Mouse (Mus musculus) stomach, postnatal 0 days (tissue): ENCODE data around the gene Trim29. TPM values are rescaled to one million over a fixed set of nuclear protein-coding genes. Genes with fewer than 3 reads are reported as not detected.
A peak's percentile ranks its signal among the peaks of the same experiment; 100 is the strongest.

Source experiments
- ATAC-seq: fragments of 200-750 bp; cut with Nextera tagmentation; 2 replicates; pipeline ENCODE4 v1.8.0; 2017; ENCODE audit not compliant: low FRiP score, low TSS enrichment
- DNase-seq: peaks from one replicate; pipeline ENCODE4 v3.0.0-alpha.2; 2016; ENCODE audit warnings: low spot score
- H3K27ac ChIP-seq: fragments of 300-500 bp; sonication (generic); replicated peaks from 2 replicates; pipeline ENCODE4 v1.5.1; 2014; ENCODE audit warnings: mild to moderate bottlenecking, control low read depth
- H3K27me3 ChIP-seq: fragments of 300-500 bp; sonication (generic); 2 replicates; pipeline ENCODE4 v1.6.1; 2014; ENCODE audit warnings: low read length; ENCODE audit not compliant: control insufficient read depth, insufficient read depth
- H3K36me3 ChIP-seq: fragments of 300-500 bp; sonication (generic); 2 replicates; pipeline ENCODE4 v1.6.1; 2014; ENCODE audit warnings: low read length, mixed read lengths; ENCODE audit not compliant: control insufficient read depth, insufficient read depth
- H3K4me1 ChIP-seq: fragments of 300-500 bp; sonication (generic); replicated peaks from 2 replicates; pipeline ENCODE4 v1.6.1; 2014; ENCODE audit warnings: antibody characterized with exemption; ENCODE audit not compliant: control insufficient read depth, insufficient read depth
- H3K4me2 ChIP-seq: fragments of 300-500 bp; sonication (generic); replicated peaks from 2 replicates; pipeline ENCODE4 v1.6.1; 2014; ENCODE audit warnings: low read depth, mild to moderate bottlenecking, control low read depth, moderate library complexity
- H3K4me3 ChIP-seq: fragments of 300-500 bp; sonication (generic); 2 replicates; pipeline ENCODE4 v1.5.1; 2014; ENCODE audit warnings: low read depth, low read length, control low read depth
- H3K9ac ChIP-seq: fragments of 300-500 bp; sonication (generic); 2 replicates; pipeline ENCODE4 v1.6.1; 2014; ENCODE audit warnings: mild to moderate bottlenecking, low read length, control low read depth, mixed read lengths
- H3K9me3 ChIP-seq: fragments of 300-500 bp; sonication (generic); 2 replicates; pipeline ENCODE4 v1.6.1; 2016; ENCODE audit warnings: low read length; ENCODE audit not compliant: control insufficient read depth
- CTCF ChIP-seq: IDR thresholded peaks from 2 replicates; pipeline ENCODE4 v1.5.1; 2016; ENCODE audit warnings: antibody characterized with exemption, low read depth, mild to moderate bottlenecking, moderate library complexity
- EP300 ChIP-seq: optimal IDR thresholded peaks from 2 replicates; pipeline ENCODE3; 2016; ENCODE audit warnings: antibody characterized with exemption
- WGBS: fragments of 180-500 bp; shearing (Covaris S2); extraction: QIAGEN DNeasy Blood & Tissue Kit; methylation state at CpG from one replicate; pipeline ENCODE4 v1.1.7; 2014; 5-methylcytosine and 5-hydroxymethylcytosine counted together
- polyA plus RNA-seq: library from polyadenylated mRNA; unstranded; fragments of >200 nt; fragmentation: Nextera tagmentation; extraction: Ambion mirVana; gene quantifications from 2 replicates; pipeline ENCODE4 v1.2.1, GENCODE M21; 2015

Gene Trim29
- polyA plus RNA-seq, 1 experiment from 2014 or later = 71.2 TPM

DNA sequence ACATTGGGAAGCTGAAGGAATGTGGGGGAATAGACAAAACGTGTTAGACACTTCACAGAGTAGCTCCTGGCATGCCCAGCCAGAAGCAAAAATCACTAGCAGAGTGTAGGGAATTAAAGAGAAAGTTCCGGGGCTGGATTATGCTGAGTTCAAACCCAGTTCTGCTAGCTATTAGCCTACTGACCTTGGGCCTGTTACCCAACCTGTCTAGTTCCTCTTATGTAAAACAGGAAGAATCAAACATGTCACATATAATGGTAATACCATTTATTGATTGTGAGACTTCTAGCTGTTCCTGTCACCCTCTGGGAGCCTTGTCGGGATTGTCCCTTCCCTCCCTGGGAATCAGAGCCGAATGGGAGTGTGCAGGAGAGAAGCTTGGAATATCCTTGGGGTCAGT, 7.7 kb upstream of the Trim29 start:
- Histone ChIP-seq H3K4me3 (no peak overlapping the region), H3K9me3 (no peaks in the 10 kb centered on the region), H3K36me3 (no peaks in the 10 kb centered on the region), H3K27ac (no peak overlapping the region), H3K4me1 (no peaks in the 10 kb centered on the region), H3K9ac (no peak overlapping the region), H3K4me2 (no peak overlapping the region), H3K27me3 (no peaks in the 10 kb centered on the region)
- TF ChIP-seq CTCF (no peak), EP300 (no peak)
- no peak for ATAC-seq
- no peak for DNase-seq
- WGBS = 64% methylated on average over 4 of the region's 4 CpGs

DNA sequence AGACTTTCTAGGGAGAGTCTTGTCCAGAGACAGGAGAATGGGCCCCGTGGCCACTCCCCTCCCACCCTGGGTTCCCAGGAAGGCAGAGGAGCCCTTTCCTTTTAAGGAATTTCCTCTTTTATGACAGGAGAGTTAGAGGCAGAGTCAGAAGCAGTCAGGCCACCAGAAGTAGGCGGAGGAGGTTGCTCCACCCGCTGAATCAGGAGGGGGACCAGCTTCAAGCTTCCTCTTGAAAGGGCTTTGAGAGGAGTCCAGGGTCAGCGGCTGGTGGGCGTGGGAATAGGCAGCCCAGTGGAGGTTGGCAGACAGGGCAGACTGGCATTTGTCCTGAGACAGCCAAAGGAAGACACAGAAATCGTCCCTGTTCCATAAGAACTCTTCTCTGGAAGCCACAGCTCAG, 4.8 kb upstream of the Trim29 start:
- no peak for ATAC-seq
- TF ChIP-seq EP300 = no peak
- TF ChIP-seq CTCF = no peak
- H3K27ac ChIP-seq = no peak overlapping the region

DNA sequence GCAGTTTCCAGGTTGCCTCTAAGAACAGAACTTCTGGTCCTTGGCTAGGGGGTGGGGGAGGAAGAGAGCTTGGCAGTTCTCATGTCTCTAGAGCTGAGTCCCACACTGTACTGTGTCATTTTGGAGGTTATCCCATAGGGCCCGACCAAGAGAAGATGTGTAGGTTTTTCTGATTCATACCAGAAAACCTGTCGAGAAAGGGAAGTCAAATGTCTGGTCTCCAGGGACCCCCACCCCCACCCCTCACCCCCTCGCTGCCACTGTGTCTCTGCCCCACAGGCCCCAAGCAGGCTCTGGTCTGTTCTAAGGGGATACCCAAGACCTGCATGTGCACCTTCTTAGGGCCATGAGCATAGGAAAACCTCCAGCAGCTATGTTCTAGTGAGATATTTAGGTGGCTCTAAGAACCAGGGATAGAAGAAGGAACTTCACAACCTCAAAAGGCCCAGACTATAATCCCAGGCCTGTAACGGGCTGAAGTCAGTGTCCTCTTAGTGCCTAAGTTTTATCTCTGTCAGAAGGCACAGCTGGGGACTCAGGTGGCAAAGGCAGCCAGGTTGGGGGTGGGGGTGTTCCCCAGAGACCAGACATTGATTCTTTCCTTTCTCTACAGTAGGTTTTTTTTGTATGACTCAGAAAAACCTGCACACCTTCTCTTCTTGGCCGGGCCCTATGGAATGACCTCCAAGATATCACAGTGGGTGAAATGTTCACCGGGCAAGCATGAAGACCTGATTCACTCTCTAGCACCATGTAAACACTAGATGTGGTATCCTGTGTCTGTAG, 1.4 kb upstream of the Trim29 start:
- no peak overlapping the region for H3K27ac ChIP-seq
- no peak overlapping the region for H3K9ac ChIP-seq
- H3K9me3 ChIP-seq = no peaks in the 10 kb centered on the region
- DNase-seq (no peak), ATAC-seq (no peak)
- H3K36me3 ChIP-seq = no peaks in the 10 kb centered on the region
- WGBS = 83% methylated on average over 6 of the region's 6 CpGs
- no peaks in the 10 kb centered on the region for H3K4me1 ChIP-seq
- no peak overlapping the region for H3K4me2 ChIP-seq
- H3K4me3 ChIP-seq = no peak overlapping the region
- H3K27me3 ChIP-seq = no peaks in the 10 kb centered on the region
- no peak for TF ChIP-seq CTCF
- TF ChIP-seq EP300 = no peak

More for the DNA sequence above, 4.8 kb upstream of the Trim29 start:
- Histone ChIP-seq H3K4me1 (no peaks in the 10 kb centered on the region), H3K4me3 (no peak overlapping the region), H3K36me3 (no peaks in the 10 kb centered on the region), H3K9ac (no peak overlapping the region), H3K27me3 (no peaks in the 10 kb centered on the region), H3K4me2 (no peak overlapping the region), H3K9me3 (no peaks in the 10 kb centered on the region)
- DNase-seq = no peak
- 35% methylated on average over 6 of the region's 6 CpGs for WGBS

DNA sequence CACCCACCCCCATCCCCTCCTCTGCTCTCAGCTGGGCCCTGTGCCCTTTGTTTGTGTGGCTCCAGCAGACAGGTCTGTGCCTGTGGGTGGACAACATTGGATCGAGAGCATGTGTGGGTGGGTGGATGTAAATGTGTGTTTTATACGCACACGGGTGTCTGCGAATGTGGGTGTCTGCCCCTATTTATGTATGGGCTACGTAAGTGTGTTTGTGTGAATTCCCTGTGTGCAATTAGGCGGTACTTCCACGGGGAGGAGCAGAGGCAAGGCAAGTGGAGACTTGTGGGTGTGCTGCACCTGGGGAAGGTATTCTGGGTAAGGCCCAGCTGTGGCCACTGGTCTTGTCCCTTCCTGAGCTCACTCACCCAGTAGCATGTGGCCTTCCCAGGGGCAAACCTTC, 1.5 kb downstream of the Trim29 start:
- Histone ChIP-seq H3K4me1 (no peaks in the 10 kb centered on the region), H3K4me2 (peak overlapping the region; percentile 36), H3K27ac (peak overlapping the region; percentile 81), H3K36me3 (no peaks in the 10 kb centered on the region), H3K4me3 (peak overlapping the region; percentile 35), H3K9me3 (no peaks in the 10 kb centered on the region), H3K9ac (peak overlapping the region; percentile 18), H3K27me3 (no peaks in the 10 kb centered on the region)
- ATAC-seq (peak; percentile 60; the same call in 1 of the 2 replicates), DNase-seq (peak; percentile 30)
- TF ChIP-seq CTCF (peak; percentile 52), EP300 (no peak)
- 70% methylated on average over 7 of the region's 7 CpGs for WGBS

DNA sequence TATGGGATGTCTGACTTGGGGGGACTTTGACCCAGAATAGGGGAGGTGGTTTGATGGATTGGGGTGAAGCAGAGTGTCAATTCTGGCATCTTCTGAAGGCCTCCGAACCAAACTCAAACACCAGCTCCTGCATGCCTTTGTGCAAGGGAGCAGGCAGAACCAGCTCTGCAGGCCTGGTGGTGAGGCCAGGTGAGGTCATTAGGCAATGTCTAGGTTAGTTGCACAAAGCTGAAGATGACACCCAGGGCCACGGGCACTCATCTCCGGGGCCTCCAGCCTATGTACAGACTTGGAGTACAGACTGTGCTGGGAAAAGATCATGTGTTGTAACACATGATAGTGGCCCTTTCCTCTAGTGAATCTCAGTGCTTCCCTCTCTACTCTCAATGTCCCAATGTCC, 3.2 kb downstream of the Trim29 start:
- peak overlapping the region; percentile 81 for H3K27ac ChIP-seq
- H3K4me2 ChIP-seq = peak overlapping the region; percentile 32
- no peaks in the 10 kb centered on the region for H3K36me3 ChIP-seq
- DNase-seq (no peak), ATAC-seq (no peak)
- no peaks in the 10 kb centered on the region for H3K27me3 ChIP-seq
- no peaks in the 10 kb centered on the region for H3K4me1 ChIP-seq
- TF ChIP-seq CTCF (no peak), EP300 (peak; percentile 83)
- H3K4me3 ChIP-seq = no peak overlapping the region
- 55% methylated on average over 3 of the region's 3 CpGs for WGBS
- no peak overlapping the region for H3K9ac ChIP-seq
- no peaks in the 10 kb centered on the region for H3K9me3 ChIP-seq

DNA sequence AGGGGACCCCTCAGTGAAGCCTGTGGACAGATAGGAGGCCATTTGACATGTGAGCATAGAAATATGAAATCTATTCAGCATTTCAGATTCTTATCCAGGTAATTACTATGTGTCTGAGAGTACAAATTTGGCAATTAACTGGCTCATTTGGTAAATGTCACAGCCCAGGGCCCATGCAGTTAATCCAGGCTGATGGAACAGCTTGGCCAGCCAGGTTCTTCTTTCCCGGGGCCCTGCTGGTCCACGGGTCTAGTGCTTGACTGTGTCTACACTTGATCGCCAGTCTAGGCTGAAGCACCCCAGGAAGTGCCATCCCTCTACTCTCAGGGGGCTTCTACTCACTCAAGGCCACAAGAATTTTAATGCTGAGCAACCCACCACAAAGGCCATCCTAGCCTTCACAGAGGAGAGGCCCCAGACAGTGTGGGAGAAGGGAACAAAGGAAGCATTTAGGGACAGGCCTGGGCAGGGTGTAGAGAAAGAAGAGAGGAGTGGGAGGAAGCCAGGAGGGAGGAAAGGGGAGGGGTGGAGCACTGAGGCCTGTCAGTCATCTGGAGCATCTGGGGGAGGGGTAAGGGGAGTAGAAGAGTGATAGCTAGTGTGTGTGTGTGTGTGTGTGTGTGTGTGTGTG, 4.8 kb downstream of the Trim29 start:
- Histone ChIP-seq H3K4me3 (no peak overlapping the region), H3K4me1 (no peaks in the 10 kb centered on the region), H3K9me3 (no peaks in the 10 kb centered on the region), H3K27ac (no peak overlapping the region), H3K4me2 (no peak overlapping the region), H3K27me3 (no peaks in the 10 kb centered on the region), H3K9ac (no peak overlapping the region), H3K36me3 (no peaks in the 10 kb centered on the region)
- ATAC-seq (no peak), DNase-seq (no peak)
- WGBS = 75% methylated on average over 3 of the region's 3 CpGs
- TF ChIP-seq CTCF = no peak
- no peak for TF ChIP-seq EP300
